Mouse (Mus musculus) skeletal muscle tissue, adult 2 months (tissue): Measurements from ENCODE around the gene Ttc39d.

ENCODE experiments used
- DNase-seq: peaks from one replicate; pipeline ENCODE4 v3.0.0-alpha.2; 2012; ENCODE audit warnings: low read depth, low spot score

Gene Ttc39d

DNA sequence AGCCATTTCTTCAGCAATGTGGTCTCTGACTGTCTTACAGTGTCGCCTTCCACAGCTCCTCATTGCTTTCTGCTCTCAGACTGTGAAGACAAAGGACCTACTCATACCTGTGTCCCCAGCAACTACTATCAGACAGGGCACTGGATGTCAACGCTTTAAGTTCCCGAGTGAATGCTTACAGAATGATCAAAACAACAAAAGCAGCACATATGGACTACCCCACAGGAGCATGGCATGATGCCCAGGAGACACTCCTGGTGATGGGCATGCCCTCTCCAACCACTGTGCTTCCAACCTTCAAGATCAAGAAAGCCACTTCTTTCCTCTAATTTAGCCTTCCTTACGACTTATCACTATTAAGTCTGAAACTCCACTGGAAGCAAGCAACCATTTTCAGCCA lies 59.8 kb downstream of the Ttc39d start:
- DNase-seq: no peak
